Mouse (Mus musculus) testis, postnatal 14 days (tissue): ENCODE results near the gene Coa7.

Experiments
- DNase-seq: peaks from one replicate; pipeline ENCODE4 v3.0.0; 2021; ENCODE audit warnings: low spot score

Gene Coa7

GRCm38 (mm10) chr4:108386087-108386486 is 58.1 kb downstream of the Coa7 start:
- DNase-seq: no peak

GRCm38 (mm10) chr4:108387106-108387505 is 59.2 kb downstream of the Coa7 start:
- no peak for DNase-seq

- DNase-seq: peak; percentile 54
These were observed 59.8 kb downstream of the Coa7 start for GRCm38 (mm10) chr4:108387681-108388253.

- no peak for DNase-seq
These were observed 60.8 kb downstream of the Coa7 start for GRCm38 (mm10) chr4:108388741-108389140.

- DNase-seq: no peak
These were observed 63.2 kb downstream of the Coa7 start for GRCm38 (mm10) chr4:108391124-108391523.
